Mouse (Mus musculus) cerebral cortex, adult 2 months (tissue): ENCODE results near the gene Snrpe.

Experiments
- WGBS: fragments of 180-500 bp; shearing (Covaris S2); methylation state at CpG from one replicate; pipeline ENCODE4 v1.1.7; 2018; 5-methylcytosine and 5-hydroxymethylcytosine counted together

Snrpe gene

DNA sequence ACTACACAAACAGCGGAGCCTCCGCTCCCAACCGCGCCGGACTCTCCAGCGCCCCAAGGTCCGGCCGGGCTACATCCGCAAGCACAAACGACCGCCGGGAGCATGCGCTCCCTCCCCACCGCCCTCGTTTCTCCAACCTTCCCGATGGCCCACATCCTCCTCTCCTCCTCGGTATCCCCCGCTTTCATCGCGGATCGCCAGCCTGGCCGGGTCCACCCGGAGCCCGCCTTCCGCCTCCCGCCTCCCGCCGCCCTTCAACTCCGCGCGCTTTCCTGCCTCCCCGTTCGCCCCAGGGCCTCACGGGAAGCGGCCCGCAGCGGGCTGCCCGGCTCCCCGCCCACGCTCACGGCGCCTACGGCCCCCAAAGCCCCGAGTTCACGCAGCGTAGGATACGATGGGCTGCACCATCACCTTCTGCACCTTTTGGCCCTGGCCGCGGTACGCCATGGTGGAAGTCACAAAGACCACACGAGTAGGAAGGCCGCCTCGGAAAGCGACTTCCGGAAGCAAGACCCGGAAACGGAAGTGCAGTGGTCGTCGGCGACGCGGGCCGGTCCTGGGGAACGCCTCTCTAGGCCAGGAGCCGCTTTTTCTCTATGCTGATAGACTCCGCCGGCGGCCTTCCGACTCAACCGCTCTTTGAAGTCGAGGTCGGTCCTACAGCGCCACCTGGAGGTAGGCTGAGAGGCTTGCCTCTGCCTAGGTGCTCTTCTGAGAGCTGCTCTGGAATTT lies at the start of gene Snrpe:
Snrpe (minus strand) TSS at position 521 of the 732 bp plus-strand sequence.
- under 1% methylated on average over 73 of the region's 73 CpGs for WGBS

GRCm38 (mm10) chr1:133658878-133659277 lies 48.8 kb upstream of the Snrpe start:
- WGBS, result 61% methylated on average over 3 of the region's 3 CpGs

DNA sequence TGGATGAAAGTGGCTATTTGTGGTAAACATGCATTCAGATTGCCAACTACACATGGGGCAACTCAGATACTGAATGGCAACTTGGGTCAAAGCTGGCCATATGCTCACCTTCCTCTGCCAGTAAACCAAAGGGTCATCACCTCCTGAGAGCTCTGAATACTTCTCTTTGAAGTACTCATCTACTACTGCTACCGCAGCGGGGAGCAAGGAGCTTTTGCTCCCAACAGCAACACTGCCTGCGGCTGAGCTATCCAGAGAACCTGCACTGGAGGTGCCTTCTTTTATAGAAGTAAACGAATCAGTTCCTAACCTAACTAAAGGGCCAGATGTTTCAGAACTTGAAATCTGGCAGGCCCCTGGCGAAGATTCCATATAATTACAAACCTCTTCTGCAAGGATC lies 46.7 kb upstream of the Snrpe start:
- 59% methylated on average over 5 of the region's 5 CpGs for WGBS

DNA sequence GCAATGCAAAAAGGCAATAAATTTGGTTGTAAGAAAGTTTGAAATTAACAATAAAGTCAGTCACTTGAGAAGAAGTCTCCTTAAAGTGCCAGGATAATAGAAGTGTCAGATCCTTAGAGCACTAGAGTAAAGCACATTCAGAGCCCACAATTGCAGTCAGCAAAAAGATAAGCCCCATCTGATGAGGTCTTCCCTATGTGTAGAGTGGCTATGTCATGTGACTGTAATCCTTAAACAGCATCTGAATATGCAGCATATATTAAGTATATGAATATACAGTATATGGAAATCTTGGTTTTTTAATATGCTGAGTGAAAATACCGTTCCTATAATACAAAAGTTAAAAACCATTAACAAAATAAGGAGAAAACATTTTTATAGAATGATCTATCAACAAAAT lies 42.9 kb upstream of the Snrpe start:
- 79% methylated on average over 1 of the region's 1 CpGs for WGBS

DNA sequence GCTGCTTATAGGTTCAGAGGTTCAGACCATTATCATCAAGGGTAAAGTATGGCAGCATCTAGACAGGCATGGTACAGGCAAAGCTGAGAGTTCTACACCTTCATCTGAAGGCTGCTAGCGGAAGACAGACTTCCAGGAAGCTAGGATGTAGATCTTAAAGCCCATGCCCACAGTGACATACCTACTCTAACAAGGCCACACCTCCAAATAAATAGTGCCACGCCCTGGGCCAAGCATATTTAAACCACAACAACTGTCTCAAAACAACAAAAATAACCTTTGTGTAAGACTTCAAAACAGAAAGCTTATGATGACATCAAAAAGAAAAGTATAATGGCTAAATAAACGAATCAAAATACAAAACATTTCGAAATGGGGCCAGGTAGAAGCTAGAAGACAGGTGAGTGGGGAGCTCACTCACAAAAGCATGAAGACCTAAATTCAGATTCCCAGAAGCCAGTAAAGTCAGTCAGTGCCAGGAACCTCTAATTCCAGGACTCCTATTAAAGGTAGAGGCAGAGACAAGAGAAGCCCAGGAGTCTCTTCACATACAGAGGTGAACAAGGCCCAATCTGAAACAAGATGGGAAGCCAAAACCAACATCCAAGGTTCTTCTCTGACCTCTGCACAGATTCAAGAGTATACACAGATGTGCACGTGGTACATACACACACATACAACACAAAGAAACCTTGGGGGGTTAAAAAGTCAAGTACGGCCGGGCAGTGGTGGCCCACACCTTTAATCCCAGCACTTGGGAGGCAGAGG lies 40.4 kb upstream of the Snrpe start:
- 96% methylated on average over 7 of the region's 7 CpGs for whole genome bisulfite sequencing

- WGBS, result 93% methylated on average over 5 of the region's 5 CpGs
Measured at GRCm38 (mm10) chr1:133645652-133646051, 35.6 kb upstream of the Snrpe start.

- 67% methylated on average over 2 of the region's 2 CpGs for WGBS
Measured at GRCm38 (mm10) chr1:133641163-133641562, 31.1 kb upstream of the Snrpe start.

- 94% methylated on average over 6 of the region's 6 CpGs for WGBS
Measured at GRCm38 (mm10) chr1:133638517-133638916, 28.4 kb upstream of the Snrpe start.

GRCm38 (mm10) chr1:133632168-133632567 lies 22.1 kb upstream of the Snrpe start:
- WGBS, result 95% methylated on average over 2 of the region's 2 CpGs

GRCm38 (mm10) chr1:133625052-133625451 lies 15.0 kb upstream of the Snrpe start:
- 67% methylated on average over 2 of the region's 2 CpGs for WGBS

- 77% methylated on average over 8 of the region's 8 CpGs for WGBS
Measured at GRCm38 (mm10) chr1:133618311-133618710, 8.2 kb upstream of the Snrpe start.

GRCm38 (mm10) chr1:133617908-133618307 lies 7.8 kb upstream of the Snrpe start:
- WGBS, result 63% methylated on average over 2 of the region's 2 CpGs

GRCm38 (mm10) chr1:133613817-133614216 lies 3.7 kb upstream of the Snrpe start:
- 82% methylated on average over 3 of the region's 3 CpGs for WGBS

DNA sequence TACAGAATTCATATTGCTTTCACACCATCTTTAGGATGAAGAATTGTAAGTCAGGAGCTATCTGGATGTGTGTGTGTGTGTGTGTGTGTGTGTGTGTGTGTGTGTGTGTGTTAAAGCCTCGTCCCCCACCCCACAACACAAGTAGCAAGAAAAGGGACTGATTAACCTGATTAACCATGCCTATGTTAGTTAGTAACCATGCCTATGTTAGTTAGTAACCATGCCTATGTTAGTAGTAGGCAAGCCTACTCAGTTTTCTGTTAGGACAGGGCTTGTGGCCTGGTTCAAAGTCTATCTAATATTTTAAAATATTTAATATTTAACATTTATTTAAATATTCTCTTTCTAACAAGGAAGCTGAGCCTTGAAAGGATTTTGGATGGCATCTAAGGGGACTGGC lies 1.3 kb upstream of the Snrpe start:
- 70% methylated on average over 1 of the region's 1 CpGs for WGBS

DNA sequence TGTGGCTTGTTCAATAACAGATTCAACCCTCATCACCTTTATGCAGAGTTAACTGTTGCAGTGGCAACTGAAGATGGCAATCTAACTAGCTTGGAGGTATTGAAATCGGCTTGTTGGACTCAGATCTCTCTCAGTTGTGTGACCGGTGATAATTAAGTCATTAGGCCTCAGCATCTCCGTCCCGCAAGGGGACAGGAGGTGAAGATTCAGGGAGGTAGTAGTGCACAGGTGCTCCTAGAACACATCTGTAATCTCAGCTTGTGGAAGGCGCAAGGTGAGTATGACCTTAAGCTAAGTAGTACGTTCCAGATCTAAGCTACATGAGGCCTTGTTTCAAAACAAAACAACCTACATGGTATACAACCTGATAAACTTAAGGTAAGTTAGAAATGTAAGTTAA lies 510 bp upstream of the Snrpe start:
- WGBS, result 47% methylated on average over 6 of the region's 6 CpGs

DNA sequence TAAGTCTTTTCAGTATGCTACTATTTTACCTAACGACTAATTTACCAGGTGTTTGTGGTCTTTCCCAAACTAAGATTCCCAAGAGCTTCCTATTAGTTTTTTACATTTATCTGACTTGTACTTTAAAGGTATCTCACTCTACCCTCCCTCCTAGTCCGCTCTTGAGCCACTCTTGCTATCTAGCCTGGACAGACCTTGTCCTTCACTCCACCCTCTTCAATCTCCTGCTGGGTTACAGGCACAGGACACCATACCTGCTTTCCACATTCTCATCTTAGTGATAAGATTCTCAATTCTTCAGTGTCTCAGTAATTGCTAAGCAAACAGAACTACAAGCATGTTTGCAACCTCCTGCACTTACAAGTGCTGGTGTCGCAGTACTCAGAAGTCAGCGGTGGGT lies 6.9 kb downstream of the Snrpe start:
- 97% methylated on average over 4 of the region's 4 CpGs for WGBS

DNA sequence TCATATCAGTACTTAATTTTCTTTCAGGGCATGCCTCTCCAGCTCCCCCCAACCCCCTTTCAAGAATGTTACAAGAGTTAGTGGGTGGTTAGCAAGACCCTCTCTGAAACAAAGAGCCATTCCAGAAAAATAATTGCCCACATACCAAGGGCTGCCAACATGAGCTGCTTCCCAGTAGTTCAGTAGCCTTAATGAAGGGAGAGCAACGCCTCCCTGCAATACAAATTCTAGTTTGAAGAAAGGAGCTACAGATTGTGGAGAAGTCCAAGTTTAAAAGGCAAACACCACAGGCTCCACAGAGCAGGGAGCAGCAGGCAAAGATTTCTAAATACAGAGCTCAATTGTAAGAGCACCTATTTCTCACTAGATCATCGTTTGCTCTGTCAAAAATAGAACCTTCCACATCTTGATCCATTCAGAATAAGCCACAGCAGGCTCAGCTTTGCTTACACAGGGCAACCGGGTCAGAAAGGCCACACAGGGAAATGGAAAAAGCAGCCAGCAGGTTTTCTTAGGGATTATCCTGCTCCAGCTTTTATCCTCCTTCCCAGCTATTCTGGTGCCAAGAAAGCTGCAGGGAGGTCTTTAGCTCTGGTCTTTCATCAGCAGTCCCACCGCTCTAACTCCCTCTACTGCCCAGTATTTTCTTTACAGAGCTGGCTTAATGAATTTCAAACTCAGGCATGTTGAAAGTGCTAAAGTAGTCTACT lies 13.6 kb downstream of the Snrpe start:
- WGBS, result 11% methylated on average over 4 of the region's 4 CpGs

DNA sequence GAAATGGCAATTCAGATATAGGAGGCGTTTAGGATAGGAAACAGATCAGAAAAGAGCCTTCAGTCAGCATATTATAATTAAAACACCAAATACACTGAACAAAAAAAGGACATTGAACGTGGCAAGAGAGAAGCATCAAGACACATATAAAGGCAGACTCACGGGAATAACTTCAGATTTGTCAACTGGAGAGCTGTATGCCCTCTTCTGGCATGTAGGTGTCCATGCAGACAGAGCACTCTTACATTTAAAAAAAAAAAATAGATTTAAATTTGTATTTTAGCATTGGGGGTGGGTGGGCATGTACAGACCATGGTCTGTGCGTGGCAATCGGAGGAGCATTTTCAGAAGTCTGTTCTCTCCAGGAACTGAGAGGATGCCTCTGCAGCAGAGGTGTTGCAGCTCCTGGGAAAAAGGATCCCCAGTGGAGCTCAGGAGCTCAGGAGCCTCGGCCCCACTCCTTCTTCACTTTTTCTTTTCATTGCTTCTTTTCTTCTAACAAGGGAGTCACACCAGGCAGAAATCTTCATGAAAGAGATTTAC lies 24.0 kb downstream of the Snrpe start:
- whole genome bisulfite sequencing, result 52% methylated on average over 6 of the region's 6 CpGs

DNA sequence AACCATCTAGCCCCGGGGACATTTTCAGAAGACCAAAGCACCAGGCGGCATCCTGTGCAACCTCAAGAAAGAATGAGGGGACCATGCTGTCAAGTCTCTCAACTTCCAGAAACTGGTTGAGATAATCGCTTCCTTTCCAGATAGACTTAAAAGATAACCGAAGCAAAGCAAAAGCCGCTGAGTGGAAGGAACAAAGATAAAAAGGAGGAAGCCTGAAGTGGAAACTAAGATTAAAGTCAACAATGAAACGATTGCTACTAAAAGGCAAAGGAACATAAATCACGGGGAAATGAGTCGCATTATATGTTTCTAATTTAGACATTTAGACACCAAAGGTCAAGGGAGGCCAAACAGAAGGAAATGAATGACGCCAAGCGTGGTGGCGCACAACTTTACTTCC lies 38.8 kb downstream of the Snrpe start:
- WGBS, result 80% methylated on average over 11 of the region's 11 CpGs
